Mouse (Mus musculus) heart, postnatal 25 days (tissue): ENCODE measurements around the gene Rrp7a. TPM values are rescaled to one million over a fixed set of nuclear protein-coding genes. Genes with fewer than 3 reads are reported as not detected.

Source experiments
- DNase-seq: peaks from one replicate; pipeline ENCODE4 v3.0.0; 2022; ENCODE audit warnings: low spot score
- intact Hi-C: fragments of 180-260 bp; cut with DNase I; formaldehyde crosslinking; loops from one replicate; pipeline ENCODE4 v1.15.1; 2025
- total RNA-seq, 2 experiments: library from RNA; stranded (reverse); gene quantifications; 2 replicates each; pipeline ENCODE4 v1.2.3; 2021

Rrp7a gene
- total RNA-seq, 2 experiments from 2014 or later: 40.3 to 41.9 TPM

DNA sequence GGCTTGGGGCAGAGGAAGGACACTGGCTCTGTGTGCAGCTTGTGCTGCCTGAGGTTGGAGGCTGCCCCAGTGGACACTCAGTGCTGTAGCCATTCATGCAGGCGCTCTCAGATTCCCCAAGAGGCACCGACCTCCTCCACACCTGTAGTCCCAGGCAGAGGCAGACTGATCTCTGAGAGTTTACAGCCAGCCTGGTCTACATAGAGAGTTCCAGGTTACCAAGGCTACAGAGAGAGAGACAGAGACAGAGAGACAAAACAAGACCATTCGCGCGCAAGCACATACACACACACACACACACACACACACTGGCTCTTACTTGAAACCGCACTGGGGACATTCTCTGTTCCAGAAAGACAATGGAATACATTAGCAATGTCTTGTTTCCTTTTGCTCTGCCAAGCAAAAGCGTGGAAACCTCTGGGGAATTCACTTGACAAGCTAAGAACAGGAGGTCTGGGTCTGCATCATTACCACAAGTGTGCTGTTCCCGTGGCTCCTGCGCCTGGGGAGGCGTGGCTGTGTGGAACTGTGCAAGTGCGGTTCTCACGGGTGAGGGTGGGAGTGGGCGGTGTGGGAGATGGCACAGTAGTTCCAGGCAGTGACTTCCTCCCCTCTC, 38.5 kb downstream of the Rrp7a start:
- intact Hi-C loops: no loop called here
- DNase-seq: peak; percentile 26

- intact Hi-C loops: no loop called here
- no peak for DNase-seq
These were observed 39.1 kb downstream of the Rrp7a start for GRCm38 (mm10) chr15:83083530-83083929.

DNA sequence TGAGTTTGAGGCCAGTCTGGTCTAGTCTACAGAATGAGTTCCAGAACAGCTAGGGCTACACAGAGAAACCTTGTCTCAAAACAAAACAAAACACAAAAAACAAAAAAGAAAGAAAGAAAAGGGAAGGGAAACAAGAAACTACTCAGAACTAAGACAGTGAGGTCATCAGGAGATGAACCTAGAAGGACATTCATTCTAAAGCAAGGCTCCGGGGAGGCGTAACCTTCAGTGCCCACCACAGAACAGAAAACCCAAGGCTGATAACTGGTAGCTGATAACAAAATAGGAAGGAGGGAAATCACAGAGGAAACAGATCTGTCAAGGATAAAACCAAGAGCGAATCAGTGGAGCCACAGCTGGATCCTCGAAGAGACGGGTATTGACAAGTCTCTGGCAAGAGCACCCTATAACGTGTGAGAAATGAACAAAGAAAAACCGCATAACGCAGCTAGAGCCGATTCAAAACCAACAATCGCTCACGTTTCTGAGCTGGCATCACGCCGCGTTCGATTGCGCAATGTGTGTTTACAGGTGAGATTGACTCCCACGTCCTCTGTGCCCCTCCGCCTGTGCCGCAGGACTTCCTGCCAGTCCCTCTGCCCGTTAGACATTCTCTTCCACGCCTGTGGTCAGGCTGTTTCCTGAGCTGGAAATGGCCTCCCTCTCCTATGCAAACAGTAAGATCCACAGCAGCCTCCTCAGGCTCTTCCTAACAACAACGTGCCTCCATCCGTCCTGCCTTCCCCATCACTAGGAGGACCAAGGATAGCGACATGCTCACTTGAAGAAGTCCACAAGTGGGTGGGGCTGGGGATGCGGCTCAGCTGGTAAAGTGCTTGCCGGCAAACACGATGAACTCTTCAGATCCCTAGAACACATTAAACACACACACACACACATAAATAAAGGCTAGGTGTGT, 46.7 kb downstream of the Rrp7a start:
- intact Hi-C loops: no loop called here
- DNase-seq: no peak

DNA sequence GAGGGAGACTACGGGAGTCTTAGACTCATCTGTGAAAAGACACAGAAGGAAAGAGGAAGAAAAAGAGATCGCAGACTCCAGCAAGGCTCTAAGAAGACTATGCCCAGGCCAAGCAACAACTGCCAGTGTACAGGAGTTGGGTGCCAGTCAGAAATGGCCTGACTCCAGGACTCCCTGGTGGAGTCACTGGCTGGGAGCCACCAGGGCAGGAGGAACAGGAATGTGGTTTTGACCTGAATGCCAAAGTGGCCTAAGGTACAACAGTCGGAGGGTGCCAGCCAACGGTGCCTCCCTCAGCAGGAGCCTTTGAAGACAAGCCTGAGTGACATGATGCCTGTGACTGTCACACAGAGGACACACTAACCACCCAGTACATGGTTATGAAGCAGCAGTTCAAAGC, 48.4 kb downstream of the Rrp7a start:
- DNase-seq: no peak
- intact Hi-C loops: no loop called here

- DNase-seq: no peak
- intact Hi-C loops: no loop called here
These were observed 50.8 kb downstream of the Rrp7a start for GRCm38 (mm10) chr15:83071752-83072151.

GRCm38 (mm10) chr15:83070942-83071341, 51.7 kb downstream of the Rrp7a start:
- intact Hi-C loops: no loop called here
- DNase-seq: peak; percentile 12

DNA sequence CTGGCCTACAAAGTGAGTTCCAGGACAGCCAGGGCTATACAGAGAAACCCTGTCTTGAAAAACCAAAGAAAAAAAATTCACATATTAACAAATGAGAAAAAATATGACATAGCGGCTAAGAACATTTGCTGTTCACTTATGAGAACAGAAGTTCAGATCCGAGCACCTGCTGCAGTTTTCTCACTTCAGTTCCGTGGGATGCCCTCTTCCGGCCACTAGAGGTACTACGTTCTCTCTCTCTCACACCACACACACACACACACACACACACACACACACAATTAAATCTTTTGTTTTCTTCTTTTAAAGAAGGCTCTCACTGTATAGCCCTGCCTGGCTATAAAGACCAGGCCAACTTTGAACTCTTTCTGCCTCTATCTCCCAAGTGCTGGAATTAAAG, 54.3 kb downstream of the Rrp7a start:
- intact Hi-C loops: no loop called here
- DNase-seq: no peak

DNA sequence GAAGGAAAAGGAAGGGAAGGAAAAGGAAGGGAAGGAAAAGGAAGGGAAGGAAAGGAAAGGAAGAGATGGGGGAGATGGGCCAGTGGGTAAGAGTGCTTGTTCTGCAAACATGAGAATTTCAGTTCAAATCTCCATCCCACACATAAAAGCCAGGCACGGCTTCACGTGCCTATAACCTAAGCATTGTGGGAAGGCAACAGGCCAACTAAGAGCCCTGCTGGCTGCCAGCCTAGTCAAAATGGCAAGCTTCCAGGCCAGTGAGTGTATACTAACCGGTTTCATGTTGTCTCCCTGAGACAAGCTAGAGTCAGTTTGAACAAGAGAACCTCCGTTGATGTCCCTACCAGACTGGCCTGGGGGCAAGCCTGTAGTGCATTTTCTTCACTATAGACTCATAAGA, 57.1 kb downstream of the Rrp7a start:
- intact Hi-C loops: no loop called here
- DNase-seq: no peak

Other genes with a start within 250 kb of the Rrp7a start
- 10 to 100 TPM; 52.2 to 55.8 TPM for gene Tcf20, start 134.9 kb downstream of the Rrp7a start, total RNA-seq
- gene Nfam1, start 89.5 kb downstream of the Rrp7a start, total RNA-seq: 1 to 10 TPM; 2.9 TPM
- 10 to 100 TPM; 40.5 to 44.8 TPM for gene Serhl, start 33.3 kb downstream of the Rrp7a start, total RNA-seq
- gene Poldip3, start 26.6 kb upstream of the Rrp7a start, total RNA-seq: 10 to 100 TPM; 27.3 to 29.8 TPM
- gene Cyb5r3, start 49.8 kb upstream of the Rrp7a start, total RNA-seq: 10 to 100 TPM; 80.4 to 85.5 TPM
- gene A4galt, start 129.0 kb upstream of the Rrp7a start, total RNA-seq: 1 to 10 TPM; 4.8 to 6.5 TPM
- gene Arfgap3, start 227.4 kb upstream of the Rrp7a start, total RNA-seq: 10 to 100 TPM in 1 of 2 experiments, 1 to 10 TPM in 1; 8.7 to 10.3 TPM